Mouse (Mus musculus) gastrocnemius, postnatal 4 days (tissue): Measurements from ENCODE around the gene Gm10354. TPM values are rescaled to one million over a fixed set of nuclear protein-coding genes. Genes with fewer than 3 reads are reported as not detected.
"Not testable (repeated sequence)": the region's sequence is repeated elsewhere in the genome, so short reads cannot be mapped to it uniquely, and the experiment has no call there.

ENCODE experiments used
- DNase-seq, 2 experiments: peaks; one replicate each; pipeline ENCODE4 v3.0.0; 2021 to 2022; ENCODE audit warnings: low spot score in 2 of 2, mixed read lengths in 2 of 2
- total RNA-seq, 2 experiments: library from RNA; stranded (reverse); gene quantifications; 2 replicates each; pipeline ENCODE4 v1.2.3; 2021

The Gm10354 gene
- total RNA-seq, 2 experiments from 2014 or later: not detected

GRCm38 (mm10) chr5:14955928-14956706, 22.6 kb downstream of the Gm10354 start:
- not testable (repeated sequence) for DNase-seq

GRCm38 (mm10) chr5:14953587-14953986, 25.1 kb downstream of the Gm10354 start:
- not testable (repeated sequence) for DNase-seq

- not testable (repeated sequence) for DNase-seq
Observed at GRCm38 (mm10) chr5:14952749-14953148, 26.0 kb downstream of the Gm10354 start.

- DNase-seq: not testable (repeated sequence)
Observed at GRCm38 (mm10) chr5:14951822-14952221, 26.9 kb downstream of the Gm10354 start.

- DNase-seq: not testable (repeated sequence)
Observed at GRCm38 (mm10) chr5:14947482-14948198, 31.1 kb downstream of the Gm10354 start.

GRCm38 (mm10) chr5:14945524-14945923, 33.2 kb downstream of the Gm10354 start:
- not testable (repeated sequence) for DNase-seq

- DNase-seq: not testable (repeated sequence)
Observed at GRCm38 (mm10) chr5:14941043-14941442, 37.7 kb downstream of the Gm10354 start.

GRCm38 (mm10) chr5:14938329-14938728, 40.4 kb downstream of the Gm10354 start, which contains the start of gene Speer4e:
Speer4e (minus strand) TSS chr5:14938429.
- DNase-seq: not testable (repeated sequence)

- DNase-seq: not testable (repeated sequence)
Observed at GRCm38 (mm10) chr5:14933721-14934120, 45.0 kb downstream of the Gm10354 start.

GRCm38 (mm10) chr5:14927047-14927446, 51.7 kb downstream of the Gm10354 start:
- not testable (repeated sequence) for DNase-seq

Other genes with a start within 250 kb of the Gm10354 start
- not detected for gene Gm9758, start 64.0 kb downstream of the Gm10354 start, total RNA-seq
- gene Speer4e, start 40.5 kb downstream of the Gm10354 start, total RNA-seq: not detected
- not detected for gene Gm17019, start 54.1 kb upstream of the Gm10354 start, total RNA-seq